Mouse (Mus musculus) kidney, postnatal 0 days (tissue): ENCODE data around the gene Fibin. TPM values are rescaled to one million over a fixed set of nuclear protein-coding genes. Genes with fewer than 3 reads are reported as not detected.

Source experiments
- ATAC-seq: fragments of 200-750 bp; cut with Nextera tagmentation; replicated peaks from 2 replicates; pipeline ENCODE4 v1.8.0; 2017; ENCODE audit warnings: low read depth, moderate number of reproducible peaks, moderate TSS enrichment, moderate library complexity; ENCODE audit not compliant: low FRiP score
- DNase-seq: peaks from one replicate; pipeline ENCODE4 v3.0.0-alpha.2; 2016; ENCODE audit warnings: low spot score
- H3K27ac ChIP-seq: fragments of 300-500 bp; sonication (generic); 2 replicates; pipeline ENCODE4 v1.5.1; 2014; ENCODE audit warnings: mild to moderate bottlenecking
- H3K27me3 ChIP-seq: fragments of 300-500 bp; sonication (generic); 2 replicates; pipeline ENCODE4 v1.6.1; 2014; ENCODE audit warnings: low read length, mixed read lengths; ENCODE audit not compliant: insufficient read depth
- H3K36me3 ChIP-seq: fragments of 300-500 bp; sonication (generic); 2 replicates; pipeline ENCODE4 v1.6.1; 2014; ENCODE audit warnings: low read length, mixed read lengths; ENCODE audit not compliant: insufficient read depth
- H3K4me1 ChIP-seq: fragments of 300-500 bp; sonication (generic); replicated peaks from 2 replicates; pipeline ENCODE4 v1.6.1; 2014; ENCODE audit warnings: antibody characterized with exemption, low read length, mixed read lengths; ENCODE audit not compliant: insufficient read depth
- H3K4me2 ChIP-seq: fragments of 300-500 bp; sonication (generic); 2 replicates; pipeline ENCODE4 v1.6.1; 2014; ENCODE audit warnings: mild to moderate bottlenecking, low read length, moderate library complexity, mixed read lengths
- H3K4me3 ChIP-seq: fragments of 300-500 bp; sonication (generic); replicated peaks from 2 replicates; pipeline ENCODE4 v1.5.1; 2014; ENCODE audit warnings: low read depth, low read length
- H3K9ac ChIP-seq: fragments of 300-500 bp; sonication (generic); 2 replicates; pipeline ENCODE4 v1.6.1; 2014; ENCODE audit warnings: low read depth, low read length
- H3K9me3 ChIP-seq: fragments of 300-500 bp; sonication (generic); replicated peaks from 2 replicates; pipeline ENCODE4 v1.6.1; 2016; ENCODE audit warnings: low read length, inconsistent platforms, mixed read lengths
- CTCF ChIP-seq: IDR thresholded peaks from 2 replicates; pipeline ENCODE4 v1.5.1; 2016; ENCODE audit warnings: antibody characterized with exemption, low read depth, mild to moderate bottlenecking, moderate library complexity
- WGBS: fragments of 180-500 bp; shearing (Covaris S2); extraction: QIAGEN DNeasy Blood & Tissue Kit; methylation state at CpG from one replicate; pipeline ENCODE4 v1.1.7; 2014; 5-methylcytosine and 5-hydroxymethylcytosine counted together
- polyA plus RNA-seq: library from polyadenylated mRNA; unstranded; fragments of >200 nt; fragmentation: Nextera tagmentation; extraction: Ambion mirVana; gene quantifications from 2 replicates; pipeline ENCODE4 v1.2.1, GENCODE M21; 2015

Fibin gene
- polyA plus RNA-seq, 1 experiment from 2014 or later: 37.0 TPM

GRCm38 (mm10) chr2:110376660-110377059 lies 13.7 kb upstream of the Fibin start:
- Histone ChIP-seq H3K9ac (no peak overlapping the region), H3K4me3 (no peak overlapping the region), H3K27me3 (no peaks in the 10 kb centered on the region), H3K36me3 (no peaks in the 10 kb centered on the region), H3K4me2 (no peak overlapping the region), H3K27ac (0 out of 2 replicates have a peak overlapping the region, but pooled peaks have one; percentile 20), H3K4me1 (no peaks in the 10 kb centered on the region), H3K9me3 (no peaks in the 10 kb centered on the region)
- 84% methylated on average over 1 of the region's 1 CpGs for WGBS
- ATAC-seq (peak; percentile 80), DNase-seq (no peak)
- no peak for TF ChIP-seq CTCF

DNA sequence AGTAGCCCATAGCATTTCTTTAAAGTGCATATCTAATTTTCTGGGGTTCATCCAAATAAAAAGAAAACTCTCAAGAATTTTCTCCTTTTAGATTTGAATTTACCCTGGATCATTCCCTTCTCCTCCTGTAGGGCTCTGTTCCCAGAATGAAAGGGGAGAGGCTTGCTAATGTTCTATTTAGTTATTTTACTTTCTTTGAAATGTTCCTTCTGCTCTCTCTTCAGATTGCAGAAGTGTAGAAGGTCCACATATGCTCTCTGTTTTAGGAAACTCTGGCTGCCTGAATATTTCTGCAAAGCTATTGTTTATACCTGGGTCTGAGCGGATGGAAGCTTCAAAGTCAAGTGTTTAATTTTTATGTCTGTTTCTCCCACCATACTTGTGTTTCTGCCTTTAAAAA lies 12.5 kb upstream of the Fibin start:
- H3K36me3 ChIP-seq: no peaks in the 10 kb centered on the region
- no peak for TF ChIP-seq CTCF
- no peaks in the 10 kb centered on the region for H3K27me3 ChIP-seq
- H3K4me1 ChIP-seq: no peaks in the 10 kb centered on the region
- H3K9me3 ChIP-seq: no peaks in the 10 kb centered on the region
- no peak overlapping the region for H3K27ac ChIP-seq
- WGBS: 74% methylated on average over 1 of the region's 1 CpGs
- ATAC-seq (no peak), DNase-seq (peak; percentile 39)
- H3K4me2 ChIP-seq: no peak overlapping the region
- H3K4me3 ChIP-seq: no peak overlapping the region
- no peak overlapping the region for H3K9ac ChIP-seq

- ATAC-seq (no peak), DNase-seq (no peak)
- Histone ChIP-seq H3K4me3 (no peak overlapping the region), H3K9ac (no peak overlapping the region), H3K9me3 (no peaks in the 10 kb centered on the region), H3K36me3 (no peaks in the 10 kb centered on the region), H3K4me2 (no peak overlapping the region), H3K27me3 (no peaks in the 10 kb centered on the region), H3K27ac (no peak overlapping the region), H3K4me1 (no peaks in the 10 kb centered on the region)
- WGBS: 65% methylated on average over 2 of the region's 2 CpGs
- TF ChIP-seq CTCF: no peak
Measured at GRCm38 (mm10) chr2:110373186-110373585, 10.2 kb upstream of the Fibin start.

GRCm38 (mm10) chr2:110367382-110367887 lies 4.5 kb upstream of the Fibin start:
- no peak for ATAC-seq
- no peak for DNase-seq
- Histone ChIP-seq H3K9ac (no peak overlapping the region), H3K36me3 (no peaks in the 10 kb centered on the region), H3K4me2 (no peak overlapping the region), H3K4me3 (no peak overlapping the region), H3K4me1 (no peaks in the 10 kb centered on the region; the same call in 1 of the 2 replicates), H3K27me3 (no peaks in the 10 kb centered on the region), H3K9me3 (no peaks in the 10 kb centered on the region), H3K27ac (no peak overlapping the region)
- 71% methylated on average over 1 of the region's 1 CpGs for WGBS
- no peak for TF ChIP-seq CTCF

- DNase-seq (no peak), ATAC-seq (no peak)
- Histone ChIP-seq H3K36me3 (no peaks in the 10 kb centered on the region), H3K9me3 (no peaks in the 10 kb centered on the region), H3K27ac (no peak overlapping the region), H3K4me1 (no peaks in the 10 kb centered on the region; the same call in 1 of the 2 replicates), H3K9ac (no peak overlapping the region), H3K4me2 (no peak overlapping the region), H3K27me3 (no peaks in the 10 kb centered on the region), H3K4me3 (no peak overlapping the region)
- TF ChIP-seq CTCF: no peak
Measured at GRCm38 (mm10) chr2:110365401-110365800, 2.4 kb upstream of the Fibin start.

GRCm38 (mm10) chr2:110363855-110364254 lies 872 bp upstream of the Fibin start:
- Histone ChIP-seq H3K4me3 (no peak overlapping the region), H3K4me2 (no peak overlapping the region), H3K36me3 (no peaks in the 10 kb centered on the region), H3K9ac (no peak overlapping the region), H3K27ac (no peak overlapping the region), H3K9me3 (no peaks in the 10 kb centered on the region), H3K4me1 (no peaks in the 10 kb centered on the region; the same call in 1 of the 2 replicates), H3K27me3 (no peaks in the 10 kb centered on the region)
- ATAC-seq (no peak), DNase-seq (no peak)
- 70% methylated on average over 3 of the region's 3 CpGs for WGBS
- no peak for TF ChIP-seq CTCF
